Mouse (Mus musculus) MEL (cell line): ENCODE measurements around the gene Map2k5. TPM values are rescaled to one million over a fixed set of nuclear protein-coding genes. Genes with fewer than 3 reads are reported as not detected.

Experiments used
- DNase-seq: peaks from one replicate; pipeline ENCODE4 v3.0.0; 2011; ENCODE audit warnings: low read depth, low spot score
- H3K27ac ChIP-seq: 2 replicates; pipeline ENCODE4 v1.5.1; 2012; ENCODE audit warnings: low read depth, mild to moderate bottlenecking, control low read depth, low read length, moderate library complexity; ENCODE audit not compliant: control insufficient read depth
- H3K27me3 ChIP-seq, 2 experiments: fragments of 150-350 bp in 1 of 2; sonication (generic) in 1 of 2; 2 replicates each; pipeline ENCODE4 v1.6.1; 2012; ENCODE audit warnings: low read length in 2 of 2, mild to moderate bottlenecking in 2 of 2, improper control_type of control experiment in 1 of 2, moderate library complexity in 1 of 2; ENCODE audit not compliant: insufficient read depth in 2 of 2, control insufficient read depth in 1 of 2
- H3K36me3 ChIP-seq, 2 experiments: 2 replicates each; pipeline ENCODE4 v1.6.1; 2012 to 2014; ENCODE audit warnings: low read length in 2 of 2, improper control_type of control experiment in 1 of 2, inconsistent platforms in 1 of 2, mild to moderate bottlenecking in 1 of 2; ENCODE audit not compliant: insufficient read depth in 2 of 2, control insufficient read depth in 1 of 2
- H3K4me1 ChIP-seq, 2 experiments: fragments of 150-350 bp in 1 of 2; sonication (generic) in 1 of 2; 2 replicates each; pipeline ENCODE4 v1.6.1; 2012; ENCODE audit warnings: low read length in 2 of 2, improper control_type of control experiment in 1 of 2, mild to moderate bottlenecking in 1 of 2; ENCODE audit not compliant: insufficient read depth in 2 of 2, control insufficient read depth in 1 of 2
- H3K4me3 ChIP-seq, 2 experiments: fragments of 150-350 bp in 1 of 2; sonication (generic) in 1 of 2; 2 replicates each; pipeline ENCODE4 v1.5.1; 2012; ENCODE audit warnings: low read depth in 2 of 2, low read length in 2 of 2, mild to moderate bottlenecking in 2 of 2, moderate library complexity in 2 of 2, control low read depth in 1 of 2, improper control_type of control experiment in 1 of 2; ENCODE audit not compliant: control insufficient read depth in 1 of 2, insufficient read depth in 1 of 2
- H3K79me2 ChIP-seq: 2 replicates; pipeline ENCODE4 v1.6.1; 2012; ENCODE audit warnings: mild to moderate bottlenecking, low read length, moderate library complexity; ENCODE audit not compliant: control insufficient read depth, poor library complexity, insufficient read depth
- H3K9ac ChIP-seq: 2 replicates; pipeline ENCODE4 v1.6.1; 2012; ENCODE audit warnings: low read depth, mild to moderate bottlenecking, control low read depth, low read length, moderate library complexity; ENCODE audit not compliant: control insufficient read depth, poor library complexity, severe bottlenecking
- H3K9me3 ChIP-seq: fragments of 150-350 bp; sonication (generic); replicated peaks from 2 replicates; pipeline ENCODE4 v1.6.1; 2012; ENCODE audit warnings: mild to moderate bottlenecking, low read length, improper control_type of control experiment, moderate library complexity; ENCODE audit not compliant: insufficient read depth
- BHLHE40 ChIP-seq: IDR thresholded peaks from 2 replicates; pipeline ENCODE4 v1.6.1; 2012; ENCODE audit warnings: low read depth, mild to moderate bottlenecking, inconsistent platforms, low read length, improper control_type of control experiment, borderline replicate concordance
- CTCF ChIP-seq, 3 experiments: IDR thresholded peaks in 2 of 3; conservative IDR thresholded peaks in 1 of 3; 2 replicates each; pipeline ENCODE4 v1.5.1; 2011 to 2012; ENCODE audit warnings: low read length in 3 of 3, low read depth in 2 of 3, mild to moderate bottlenecking in 2 of 3, improper control_type of control experiment in 1 of 3, inconsistent platforms in 1 of 3, mixed read lengths in 1 of 3, moderate library complexity in 1 of 3; ENCODE audit not compliant: control insufficient read depth in 1 of 3, insufficient read depth in 1 of 3, poor library complexity in 1 of 3, severe bottlenecking in 1 of 3
- E2F4 ChIP-seq: IDR thresholded peaks from 2 replicates; pipeline ENCODE4 v1.6.1; 2011; ENCODE audit warnings: low read depth, low read length, improper control_type of control experiment, borderline replicate concordance
- EP300 ChIP-seq, 2 experiments: IDR thresholded peaks; 2 replicates each; pipeline ENCODE4 v1.6.1; 2011; ENCODE audit warnings: improper control_type of control experiment in 2 of 2, low read length in 2 of 2, low read depth in 1 of 2, mild to moderate bottlenecking in 1 of 2
- GATA1 ChIP-seq: IDR thresholded peaks from 2 replicates; pipeline ENCODE4 v1.6.1; 2011; ENCODE audit warnings: low read depth, low read length, improper control_type of control experiment
- MEF2A ChIP-seq: IDR thresholded peaks from 2 replicates; pipeline ENCODE4 v1.6.1; 2014; ENCODE audit warnings: low read depth, mild to moderate bottlenecking, inconsistent platforms, low read length, improper control_type of control experiment; ENCODE audit not compliant: poor library complexity, insufficient replicate concordance, severe bottlenecking; ENCODE audit errors: extremely low read depth
- MXI1 ChIP-seq: IDR thresholded peaks from 2 replicates; pipeline ENCODE4 v1.6.1; 2011; ENCODE audit warnings: mild to moderate bottlenecking, low read depth, low read length, improper control_type of control experiment
- MYC ChIP-seq: IDR thresholded peaks from 2 replicates; pipeline ENCODE4 v1.6.1; 2011; ENCODE audit warnings: low read depth, mild to moderate bottlenecking, low read length, improper control_type of control experiment, moderate library complexity
- NELFE ChIP-seq: IDR thresholded peaks from 2 replicates; pipeline ENCODE4 v1.6.1; 2011; ENCODE audit warnings: low read depth, low read length, improper control_type of control experiment
- NRF1 ChIP-seq: IDR thresholded peaks from 2 replicates; pipeline ENCODE4 v1.6.1; 2014; ENCODE audit warnings: low read depth, mild to moderate bottlenecking, inconsistent platforms, low read length, improper control_type of control experiment, moderate library complexity; ENCODE audit not compliant: poor library complexity, insufficient read depth, severe bottlenecking
- POLR2AphosphoS2 ChIP-seq: IDR thresholded peaks from 2 replicates; pipeline ENCODE4 v1.6.1; 2011; ENCODE audit warnings: low read length, improper control_type of control experiment
- SIN3A ChIP-seq: IDR thresholded peaks from 2 replicates; pipeline ENCODE4 v1.6.1; 2012; ENCODE audit warnings: low read length, improper control_type of control experiment, inconsistent platforms
- SMC3 ChIP-seq: IDR thresholded peaks from 2 replicates; pipeline ENCODE4 v1.6.1; 2011; ENCODE audit warnings: low read depth, low read length, improper control_type of control experiment
- TCF12 ChIP-seq: IDR thresholded peaks from 2 replicates; pipeline ENCODE4 v1.6.1; 2014; ENCODE audit warnings: low read depth, mild to moderate bottlenecking, inconsistent platforms, low read length, improper control_type of control experiment, moderate library complexity
- ZC3H11A ChIP-seq: IDR thresholded peaks from 2 replicates; pipeline ENCODE4 v1.6.1; 2012; ENCODE audit warnings: low read depth, mild to moderate bottlenecking, inconsistent platforms, low read length, improper control_type of control experiment
- ZKSCAN1 ChIP-seq: IDR thresholded peaks from 2 replicates; pipeline ENCODE4 v1.6.1; 2012; ENCODE audit warnings: low read depth, mild to moderate bottlenecking, inconsistent platforms, low read length, improper control_type of control experiment, moderate library complexity
- ZNF384 ChIP-seq: IDR thresholded peaks from 2 replicates; pipeline ENCODE4 v1.6.1; 2012; ENCODE audit warnings: low read depth, mild to moderate bottlenecking, inconsistent platforms, low read length, improper control_type of control experiment
- polyA plus RNA-seq, 2 experiments: library from polyadenylated mRNA; stranded (reverse) in 1 of 2; unstranded in 1 of 2; fragments of >175 nt in 1 of 2; fragments of >200 nt in 1 of 2; gene quantifications; 2 replicates each; pipeline versions ENCODE4 v1.2.1 to v1.2.4; 2012; ENCODE audit warnings: low replicate concordance in 2 of 2, low read depth in 1 of 2; ENCODE audit not compliant: insufficient read length in 2 of 2, insufficient read depth in 1 of 2, missing spikeins in 1 of 2
- total RNA-seq: library from RNA; depleted of rRNA; stranded (reverse); fragments of 300-350 nt; gene quantifications from 2 replicates; pipeline ENCODE4 v1.2.3, GENCODE M21; 2012

Map2k5 gene
- total and polyA plus RNA-seq, 3 experiments, result 9.6 to 29.1 TPM; not detected in 1

GRCm38 (mm10) chr9:63293781-63294480 is 83.8 kb downstream of the Map2k5 start:
- Histone ChIP-seq H3K27me3 (no peaks in the 10 kb centered on the region), H3K79me2 (no peaks in the 10 kb centered on the region), H3K27ac (no peak overlapping the region), H3K9me3 (no peaks in the 10 kb centered on the region), H3K9ac (no peak overlapping the region), H3K36me3 (peaks cover 2 to 3% of the 10 kb centered on the region in 2 experiments; a peak in 3 of 4 replicates), H3K4me3 (no peak overlapping the region), H3K4me1 (no peaks in the 10 kb centered on the region)
- TF ChIP-seq NELFE, result no peak
- no peak for TF ChIP-seq MEF2A
- TF ChIP-seq TCF12, result no peak
- no peak for TF ChIP-seq EP300 (IDR thresholded peaks at IDR 0.05; ENCODE audit: low read depth in 1 of 2, low read length in 2 of 2)
- no peak for TF ChIP-seq ZNF384
- no peak for TF ChIP-seq CTCF (IDR thresholded peaks at IDR 0.05 in 2 of 3, conservative IDR thresholded peaks at IDR 0.05 in 1 of 3; ENCODE audit: control insufficient read depth in 1 of 3, insufficient read depth in 1 of 3, low read depth in 2 of 3, low read length in 3 of 3, poor library complexity in 1 of 3, severe bottlenecking in 1 of 3)
- no peak for TF ChIP-seq SIN3A
- no peak for TF ChIP-seq NRF1
- TF ChIP-seq BHLHE40, result no peak
- no peak for DNase-seq

GRCm38 (mm10) chr9:63288676-63289075 is 89.0 kb downstream of the Map2k5 start:
- Histone ChIP-seq H3K9me3 (no peaks in the 10 kb centered on the region), H3K4me3 (no peak overlapping the region), H3K27me3 (no peaks in the 10 kb centered on the region), H3K36me3 (peaks cover 2 to 3% of the 10 kb centered on the region in 2 experiments; a peak in 3 of 4 replicates), H3K79me2 (no peaks in the 10 kb centered on the region), H3K27ac (no peak overlapping the region), H3K9ac (no peak overlapping the region), H3K4me1 (no peaks in the 10 kb centered on the region)
- DNase-seq, result peak; percentile 60
- TF ChIP-seq MEF2A, result no peak
- no peak for TF ChIP-seq SMC3
- no peak for TF ChIP-seq ZNF384
- TF ChIP-seq POLR2AphosphoS2, result no peak
- TF ChIP-seq MXI1, result no peak
- TF ChIP-seq ZKSCAN1, result no peak
- TF ChIP-seq MYC, result no peak
- no peak for TF ChIP-seq GATA1
- TF ChIP-seq SIN3A, result no peak
- TF ChIP-seq E2F4, result no peak
- TF ChIP-seq ZC3H11A, result no peak
